26 mouse cellular contexts compared by ENCODE assay signal in the genomic region with DNA sequence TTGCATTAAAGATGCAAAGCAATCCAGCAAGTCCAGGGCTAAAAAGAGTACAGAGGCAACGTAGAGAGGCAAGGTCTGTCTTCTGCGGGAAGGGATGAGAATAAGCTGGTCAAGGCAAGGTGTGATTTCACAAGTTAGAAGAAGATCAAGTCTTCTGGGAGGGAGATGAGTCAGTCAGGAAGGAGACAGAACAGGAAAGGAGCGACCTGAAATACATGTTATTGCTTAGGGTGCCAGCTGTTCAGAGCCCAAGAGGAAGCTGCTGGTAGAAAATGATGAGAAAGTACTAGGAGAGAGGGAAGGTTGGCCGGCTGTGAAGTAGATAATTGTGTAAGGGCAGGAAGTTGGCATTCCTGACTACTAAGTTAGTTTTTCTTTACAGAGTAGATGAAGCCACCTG.
"Had no signal": no experiment of that assay in that cellular context is flagged by ENCODE, and none has a peak within 500 bp of the region (broad histone marks: within the 10 kb centered on the region; RNA-seq: fewer than 3 reads in every experiment).

No protein-coding gene starts in this region.

- H3K27ac ChIP-seq: heart, embryonic 10.5 days; heart, embryonic 15.5 days; hindbrain, embryonic 13.5 days; hindbrain, embryonic 15.5 days; hindbrain, postnatal 0 days; kidney, embryonic 15.5 days; kidney, postnatal 0 days; limb, embryonic 13.5 days; limb, embryonic 15.5 days; liver, embryonic 12.5 days; liver, embryonic 14.5 days had no signal

- DNase-seq: forebrain, postnatal 0 days; gastrocnemius, postnatal 14 days; gastrocnemius, postnatal 36 days; heart, adult 18-20 months; heart, postnatal 14 days; heart, postnatal 36 days; kidney, adult 11 months; kidney, adult 2 months; kidney, adult 9 months; kidney, postnatal 14 days; kidney, postnatal 36 days; layer of hippocampus, postnatal 36 days; left cerebral cortex, postnatal 4 days had no signal

- H3K4me3 ChIP-seq: heart, embryonic 10.5 days; heart, embryonic 13.5 days; heart, embryonic 15.5 days; hindbrain, embryonic 13.5 days; hindbrain, embryonic 15.5 days; kidney, embryonic 15.5 days; limb, embryonic 13.5 days; limb, embryonic 15.5 days; liver, embryonic 12.5 days had no signal

- ATAC-seq: forebrain, postnatal 0 days; hindbrain, postnatal 0 days; intestine, embryonic 16.5 days; liver, embryonic 12.5 days had no signal
